Mouse (Mus musculus): ENCODE results near the gene Srgap3.

DNA sequence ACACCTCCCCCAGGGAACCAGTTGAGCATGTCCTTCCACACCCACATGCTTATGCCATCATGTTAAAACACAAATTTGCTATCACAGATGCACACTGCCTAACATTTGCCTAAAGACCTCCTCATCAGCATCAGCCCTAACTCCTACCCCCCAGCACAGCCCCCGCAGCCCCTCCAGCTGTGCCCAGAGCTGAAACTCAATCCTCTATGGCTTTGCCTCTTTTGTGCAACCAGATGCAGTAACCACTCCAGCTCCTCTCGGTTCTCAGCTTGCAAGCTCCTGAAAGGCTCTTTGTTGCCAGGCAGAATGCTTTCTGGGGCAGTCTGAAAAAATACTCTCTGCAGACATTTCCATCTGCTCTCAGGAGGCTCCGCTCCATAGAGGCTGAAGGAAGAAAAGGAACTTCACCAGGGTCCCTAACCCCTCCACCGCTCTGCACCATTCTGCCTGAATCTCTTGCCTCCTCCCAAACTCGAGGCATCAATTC is 67.0 kb downstream of the Srgap3 start:
- no peak for TF ChIP-seq TAL1 (IDR thresholded peaks at IDR 0.05; ENCODE audit: low read length)
- no peak for TF ChIP-seq GATA1 (IDR thresholded peaks at IDR 0.05; ENCODE audit: low read length)

Data from erythroblast, embryonic 14.5 days (primary cell).